Mouse (Mus musculus): ENCODE data around the gene Cdh5.

Cdh5 gene

DNA sequence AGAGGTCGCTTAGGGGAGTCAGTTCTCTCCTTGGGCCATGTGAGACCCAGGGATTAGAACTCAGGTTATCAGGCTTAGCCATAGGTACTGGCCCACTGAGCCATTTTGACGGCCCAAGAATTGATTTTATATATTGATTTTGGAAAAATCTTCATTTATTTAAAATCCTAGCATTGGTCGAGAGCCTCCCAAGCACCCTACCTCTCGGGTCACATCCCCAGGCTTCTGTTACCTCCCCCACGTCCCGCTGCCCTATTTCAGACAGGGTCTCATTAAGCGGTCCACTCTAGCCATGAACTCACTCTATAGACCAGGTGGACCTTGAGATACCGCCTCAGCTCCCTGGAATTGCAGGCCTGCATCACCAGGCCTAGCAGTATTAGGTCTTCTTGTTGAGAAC is 33.1 kb downstream of the Cdh5 start:
- DNase-seq (ENCODE audit: low spot score) = no peak

DNA sequence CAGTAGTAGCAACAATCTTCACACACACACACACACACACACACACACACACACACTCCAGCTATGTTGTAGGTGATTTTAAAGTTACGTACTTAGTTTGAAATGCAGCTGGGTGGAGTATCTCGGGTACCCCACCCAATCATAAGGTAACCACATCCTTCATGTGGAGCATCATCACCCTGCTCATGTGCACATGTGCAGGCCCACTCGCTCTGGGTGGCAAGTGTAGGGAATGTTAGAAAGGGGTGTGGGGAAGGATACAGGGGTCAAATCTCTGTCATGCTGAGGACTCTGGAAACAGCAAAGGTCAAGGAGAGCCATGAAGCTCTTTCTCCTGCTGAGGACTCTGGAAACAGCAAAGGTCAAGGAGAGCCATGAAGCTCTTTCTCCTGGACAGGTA is 34.9 kb downstream of the Cdh5 start:
- no peak for DNase-seq (ENCODE audit: low spot score)

DNA sequence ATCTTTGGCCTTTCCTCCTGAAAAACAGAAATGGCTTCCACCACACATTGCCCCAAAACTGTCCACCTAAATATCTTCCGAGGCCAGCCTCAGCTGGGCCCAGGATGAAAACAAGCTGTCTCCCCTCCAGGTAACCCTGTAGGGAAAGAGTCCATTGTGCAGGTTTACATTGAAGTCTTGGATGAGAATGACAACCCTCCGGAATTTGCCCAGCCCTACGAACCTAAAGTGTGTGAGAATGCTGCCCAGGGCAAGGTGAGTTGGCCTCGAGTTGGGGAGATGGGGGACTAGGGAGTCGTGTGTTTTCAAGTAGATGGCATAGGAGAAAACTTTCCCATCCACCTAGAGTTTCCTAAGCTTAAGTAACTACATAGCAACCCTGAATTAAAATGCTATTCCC is 36.2 kb downstream of the Cdh5 start:
- DNase-seq (ENCODE audit: low spot score) = no peak

DNA sequence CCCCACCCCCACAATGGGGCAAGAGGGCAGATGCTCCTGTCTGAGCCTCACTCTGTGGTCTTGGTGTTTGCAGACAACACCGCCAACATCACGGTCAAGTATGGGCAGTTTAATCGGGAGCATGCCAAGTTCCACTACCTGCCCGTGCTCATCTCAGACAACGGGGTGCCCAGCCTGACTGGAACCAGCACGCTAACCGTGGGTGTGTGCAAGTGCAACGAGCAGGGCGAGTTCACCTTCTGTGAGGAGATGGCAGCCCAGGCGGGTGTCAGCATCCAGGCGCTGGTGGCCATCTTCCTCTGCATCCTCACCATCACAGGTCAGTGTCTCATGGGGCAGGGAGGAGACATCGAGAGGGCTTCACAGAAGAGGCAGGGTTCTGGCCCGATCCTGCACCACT is 39.2 kb downstream of the Cdh5 start:
- no peak for DNase-seq (ENCODE audit: low spot score)

- no peak for DNase-seq (ENCODE audit: low spot score)
These were observed 41.0 kb downstream of the Cdh5 start for GRCm38 (mm10) chr8:104142415-104142814.

GRCm38 (mm10) chr8:104143379-104143778 is 42.0 kb downstream of the Cdh5 start:
- DNase-seq (ENCODE audit: low spot score) = no peak

- DNase-seq (ENCODE audit: low spot score) = no peak
These were observed 43.2 kb downstream of the Cdh5 start for GRCm38 (mm10) chr8:104144434-104145216.

- DNase-seq (ENCODE audit: low spot score) = peak; percentile 84
These were observed 44.7 kb downstream of the Cdh5 start for GRCm38 (mm10) chr8:104145981-104146689.

DNA sequence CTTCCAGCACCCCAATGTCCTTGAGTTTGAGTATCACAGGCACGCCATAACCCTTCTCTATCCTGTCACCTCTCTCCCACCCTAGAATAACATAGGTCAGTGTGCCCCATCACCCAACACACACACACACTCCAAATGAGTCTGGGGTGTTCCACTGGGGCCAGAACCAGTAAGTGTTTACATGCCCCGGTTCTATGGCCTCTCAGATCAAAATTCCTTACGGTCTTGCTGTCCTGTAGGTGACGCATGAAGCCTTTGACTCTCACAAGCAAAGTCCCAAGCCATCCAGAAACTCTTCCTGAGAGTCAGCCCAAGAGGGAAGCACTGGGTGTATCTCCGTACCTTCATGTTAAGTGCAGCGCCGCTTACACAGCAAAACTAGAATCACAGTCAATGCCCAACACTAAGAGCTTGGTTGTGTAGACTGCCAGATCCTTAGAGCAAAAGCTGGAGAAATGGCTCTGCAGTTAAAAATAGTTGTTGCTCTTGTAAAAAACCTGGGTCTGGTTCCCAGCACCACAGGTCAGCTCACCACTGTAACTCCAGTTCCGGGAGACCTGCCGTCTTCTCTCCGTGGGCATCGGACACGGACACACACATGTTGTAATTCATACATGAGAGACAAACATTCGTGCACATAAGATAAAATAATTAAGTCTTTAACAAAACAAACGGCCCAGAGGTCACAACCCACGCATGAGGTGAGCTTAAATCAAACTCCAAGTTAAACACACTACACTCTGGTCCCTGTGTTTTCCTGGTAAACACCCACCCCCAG is 45.5 kb downstream of the Cdh5 start:
- no peak for DNase-seq (ENCODE audit: low spot score)

DNA sequence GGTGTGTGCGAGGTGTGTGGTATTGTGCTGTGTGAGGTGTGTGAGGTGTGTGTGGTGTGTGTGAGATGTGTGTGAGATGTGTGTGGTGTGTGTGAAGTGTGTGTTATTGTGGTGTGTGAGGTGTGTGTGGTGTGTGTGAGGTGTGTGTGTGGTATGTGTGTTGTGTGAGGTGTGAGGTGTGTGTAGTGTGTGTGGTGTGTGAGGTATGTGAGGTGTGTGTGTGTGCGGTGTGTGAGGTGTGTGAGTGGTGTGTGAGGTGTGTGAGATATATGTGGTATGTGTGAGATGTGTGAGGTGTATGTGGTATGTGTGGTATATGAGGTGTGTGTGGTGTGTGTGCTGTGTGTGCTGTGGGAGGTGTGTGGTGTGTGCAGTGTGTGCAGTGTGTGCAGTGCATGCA is 46.5 kb downstream of the Cdh5 start:
- DNase-seq (ENCODE audit: low spot score) = no peak

DNA sequence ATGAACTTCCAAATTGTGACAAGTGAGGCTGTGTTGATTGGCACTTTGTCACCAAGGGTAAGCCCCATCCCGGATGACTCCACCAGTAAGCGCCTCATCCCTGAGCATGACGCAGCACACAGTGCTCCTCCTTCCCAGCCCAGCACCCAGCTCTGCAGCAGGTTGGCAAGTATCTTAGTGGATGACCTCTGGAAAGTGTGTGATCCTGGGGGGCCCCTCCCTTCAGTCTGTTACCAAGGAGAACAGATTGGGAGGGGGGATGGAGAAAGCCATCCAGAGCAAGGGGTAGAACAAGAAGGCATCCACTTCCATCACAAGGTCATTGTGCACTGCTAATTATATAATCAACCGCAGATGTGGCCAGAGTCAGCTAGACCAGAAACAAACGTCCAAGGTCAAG is 59.3 kb downstream of the Cdh5 start:
- DNase-seq (ENCODE audit: low spot score) = no peak

- no peak for DNase-seq (ENCODE audit: low spot score)
These were observed 68.0 kb downstream of the Cdh5 start for GRCm38 (mm10) chr8:104169461-104169860.

DNA sequence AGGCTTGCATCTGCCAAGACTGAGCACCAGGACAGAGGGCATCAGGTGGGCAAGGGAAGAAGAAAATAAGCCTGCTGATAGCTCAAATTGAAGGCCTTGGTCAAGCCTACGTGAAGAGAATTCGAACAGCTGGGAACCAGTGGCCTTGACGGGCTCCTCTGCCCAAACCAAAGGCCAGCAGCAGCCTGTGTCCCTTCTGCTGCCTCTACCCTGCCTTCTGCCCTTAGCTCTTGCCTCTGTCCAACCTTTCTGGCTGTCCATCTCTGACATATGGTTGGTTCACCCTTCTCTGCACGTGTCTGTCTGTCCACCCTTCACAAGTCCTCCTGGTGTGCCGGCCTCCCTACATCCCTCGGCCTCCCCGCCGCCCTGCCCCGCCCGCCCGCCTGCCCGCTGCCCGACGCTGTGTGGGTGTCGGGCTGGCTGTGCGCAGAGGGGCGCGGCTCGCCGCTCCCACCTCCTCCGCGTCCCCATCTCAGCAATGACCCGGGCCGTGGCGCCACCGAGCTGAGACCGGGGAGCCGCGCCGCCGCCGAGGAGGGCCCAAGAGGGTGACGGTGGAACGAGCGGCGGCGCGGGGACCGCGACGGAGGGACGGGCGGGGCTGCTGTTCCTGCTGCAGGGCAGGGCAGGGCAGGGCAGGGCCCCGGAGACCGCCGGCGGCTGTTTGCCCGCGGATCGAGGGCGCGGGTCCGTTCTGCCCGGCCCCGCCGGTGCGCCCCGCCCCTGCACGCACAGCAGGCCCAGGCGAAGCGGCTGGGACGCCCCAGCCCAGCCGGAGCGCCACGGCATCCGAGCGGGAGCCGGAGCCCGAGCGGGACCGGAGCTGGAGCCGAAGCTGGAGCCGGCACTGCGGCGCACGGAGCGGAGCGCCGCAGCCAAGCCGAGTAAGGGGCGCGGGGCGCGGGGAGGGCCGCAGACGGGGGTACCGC is 69.0 kb downstream of the Cdh5 start, which contains the start of gene Bean1:
Gene Bean1, plus strand, starts transcription at position 325 of the 932 bp plus-strand sequence.
- DNase-seq (ENCODE audit: low spot score) = peak; percentile 18

DNA sequence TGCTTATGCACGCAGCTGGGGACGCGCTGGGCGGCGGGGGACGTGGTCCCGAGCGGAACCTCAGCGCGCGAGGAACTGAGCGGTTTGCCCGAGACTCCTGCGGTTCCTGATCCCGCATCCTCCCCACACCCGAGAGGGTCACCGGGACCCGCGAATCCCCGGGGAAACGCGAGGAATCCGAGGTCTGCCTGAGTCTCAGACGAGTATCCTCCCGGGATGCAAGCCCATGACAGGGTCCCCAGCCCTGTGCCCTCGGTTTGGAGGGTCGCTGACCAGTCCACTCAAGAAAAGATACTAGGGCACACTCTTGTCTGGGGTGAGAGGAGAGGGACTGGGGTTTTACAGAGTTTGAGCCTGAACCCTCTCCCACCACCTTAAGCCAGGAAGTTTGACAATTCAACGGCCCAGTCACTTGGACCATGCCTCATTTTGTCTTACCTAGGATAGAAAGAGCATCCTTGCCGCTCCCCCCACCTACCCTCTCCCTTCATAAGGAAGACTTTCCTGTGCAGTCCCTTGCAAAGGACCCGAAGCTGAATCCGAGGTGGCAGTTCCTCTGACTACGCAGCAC is 69.7 kb downstream of the Cdh5 start:
- no peak for DNase-seq (ENCODE audit: low spot score)

- no peak for DNase-seq (ENCODE audit: low spot score)
These were observed 71.0 kb downstream of the Cdh5 start for GRCm38 (mm10) chr8:104172420-104172819.

GRCm38 (mm10) chr8:104175848-104176527 is 74.6 kb downstream of the Cdh5 start:
- DNase-seq (ENCODE audit: low spot score) = no peak

- DNase-seq (ENCODE audit: low spot score) = no peak
These were observed 75.6 kb downstream of the Cdh5 start for GRCm38 (mm10) chr8:104177054-104177453.

GRCm38 (mm10) chr8:104184905-104185304 is 83.5 kb downstream of the Cdh5 start:
- no peak for DNase-seq (ENCODE audit: low spot score)

DNA sequence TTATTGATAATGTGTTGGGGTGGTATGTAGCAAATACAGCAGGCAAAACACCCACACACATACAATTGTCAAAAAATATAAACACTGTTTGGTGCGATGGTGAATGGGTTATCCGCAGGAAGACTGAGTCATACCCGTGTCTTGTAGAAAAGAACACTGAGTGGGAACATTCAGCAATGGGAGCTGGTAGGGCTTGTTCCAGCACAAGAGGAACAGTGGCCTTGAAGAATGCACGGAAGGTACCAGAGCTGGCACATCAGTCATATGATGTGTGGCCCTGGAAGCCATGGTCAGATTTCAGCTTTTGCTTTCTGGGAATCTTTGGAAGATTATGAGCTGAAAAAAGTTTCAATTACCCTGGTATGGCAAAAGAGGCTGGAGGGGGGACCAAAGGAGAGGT is 85.4 kb downstream of the Cdh5 start:
- no peak for DNase-seq (ENCODE audit: low spot score)

- DNase-seq (ENCODE audit: low spot score) = no peak
These were observed 86.2 kb downstream of the Cdh5 start for GRCm38 (mm10) chr8:104187622-104188021.

GRCm38 (mm10) chr8:104188459-104188858 is 87.0 kb downstream of the Cdh5 start:
- no peak for DNase-seq (ENCODE audit: low spot score)

Measured in ovary, postnatal 14 days (tissue).